Mouse (Mus musculus) kidney, postnatal 10 days (tissue): Measurements from ENCODE around the gene Phf20.

Source experiments
- DNase-seq: peaks from one replicate; pipeline ENCODE4 v3.0.0; 2021; ENCODE audit warnings: mixed read lengths

Phf20 gene

GRCm38 (mm10) chr2:156321538-156321937, 125.3 kb downstream of the Phf20 start:
- no peak for DNase-seq

GRCm38 (mm10) chr2:156324116-156324588, 127.9 kb downstream of the Phf20 start:
- peak; percentile 58 for DNase-seq

DNA sequence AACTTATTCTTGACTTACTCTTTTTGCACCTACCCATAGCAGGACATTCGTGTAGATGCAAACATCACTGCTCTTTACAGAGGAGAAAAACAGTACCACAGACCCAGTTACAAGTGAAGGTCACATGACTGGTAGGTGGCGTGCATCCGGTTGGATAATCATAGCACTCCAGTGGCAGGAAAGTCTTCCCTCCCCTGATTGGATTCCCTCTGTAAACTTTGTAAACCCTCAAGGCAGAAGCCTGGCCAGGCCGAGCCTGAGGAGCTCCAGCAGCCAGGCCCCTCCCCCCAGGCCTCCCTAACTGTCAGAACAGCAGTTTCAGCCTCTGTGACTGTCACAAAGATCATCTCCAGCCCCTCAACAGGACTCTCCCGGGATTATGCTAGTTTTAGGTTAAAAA, 128.4 kb downstream of the Phf20 start:
- DNase-seq: peak; percentile 74

- DNase-seq: no peak
These were observed 134.4 kb downstream of the Phf20 start for GRCm38 (mm10) chr2:156330681-156331080.

DNA sequence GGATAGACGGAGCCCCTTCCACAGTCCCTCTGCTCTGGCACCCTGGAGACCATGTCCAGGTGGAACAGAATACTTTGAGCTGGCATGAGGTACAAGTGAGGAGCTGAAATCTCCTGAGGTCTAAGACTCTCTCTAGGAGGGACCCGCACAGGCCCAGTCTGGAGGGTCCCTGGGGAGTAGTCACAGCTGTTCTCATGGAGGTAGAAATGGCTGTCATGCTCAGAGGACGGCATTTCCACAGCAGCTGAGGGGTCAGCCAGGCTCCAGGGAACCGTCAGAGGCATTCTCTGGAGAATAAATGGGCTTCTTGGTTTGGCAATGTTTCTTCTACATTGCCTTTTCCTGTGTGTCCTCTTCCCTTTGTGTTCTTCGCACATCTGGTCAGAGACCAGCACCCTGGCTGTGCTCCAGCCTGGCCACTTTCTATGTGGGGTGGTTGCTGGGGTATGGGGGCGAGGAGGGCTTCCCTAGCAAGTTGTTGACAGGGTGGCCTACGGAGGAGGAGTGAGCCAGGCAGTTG, 135.2 kb downstream of the Phf20 start:
- no peak for DNase-seq

GRCm38 (mm10) chr2:156340078-156340477, 143.8 kb downstream of the Phf20 start:
- DNase-seq: no peak

DNA sequence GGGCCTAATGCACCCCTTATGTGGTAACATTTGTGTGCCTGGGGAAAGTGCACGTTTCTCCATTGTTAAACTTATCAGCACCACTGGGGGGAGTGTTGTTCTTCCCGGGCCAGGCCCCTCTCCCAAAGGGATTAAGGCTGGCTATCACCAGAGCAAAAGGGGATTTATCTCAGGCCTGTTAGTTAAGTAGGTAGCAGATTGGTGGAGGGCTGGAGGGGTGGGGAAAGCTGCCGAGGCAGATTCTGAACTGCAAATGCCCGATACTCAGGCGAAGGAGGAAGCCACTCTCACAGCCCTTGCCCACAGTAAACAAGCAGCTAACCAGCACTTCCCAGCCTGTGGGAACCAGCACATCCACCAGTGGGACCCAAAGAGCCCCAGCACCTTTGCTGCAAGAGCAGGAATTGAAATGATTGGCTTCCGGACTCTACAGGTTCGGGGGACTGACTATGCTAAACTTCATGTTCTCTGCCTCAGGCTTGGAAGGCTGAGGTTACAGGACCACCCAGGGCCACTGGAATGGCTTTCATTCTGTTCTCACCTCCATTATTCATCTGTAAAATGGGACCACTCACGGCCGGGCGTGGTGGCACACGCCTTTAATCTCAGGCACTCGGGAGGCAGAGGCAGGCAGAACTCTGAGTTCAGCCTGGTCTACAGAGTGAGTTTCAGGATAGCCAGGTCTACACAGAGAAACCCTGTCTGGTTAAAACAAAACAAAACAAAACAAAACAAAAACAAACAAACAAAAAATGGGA, 148.7 kb downstream of the Phf20 start:
- DNase-seq: peak; percentile 61

GRCm38 (mm10) chr2:156348812-156349211, 152.5 kb downstream of the Phf20 start:
- DNase-seq: no peak

DNA sequence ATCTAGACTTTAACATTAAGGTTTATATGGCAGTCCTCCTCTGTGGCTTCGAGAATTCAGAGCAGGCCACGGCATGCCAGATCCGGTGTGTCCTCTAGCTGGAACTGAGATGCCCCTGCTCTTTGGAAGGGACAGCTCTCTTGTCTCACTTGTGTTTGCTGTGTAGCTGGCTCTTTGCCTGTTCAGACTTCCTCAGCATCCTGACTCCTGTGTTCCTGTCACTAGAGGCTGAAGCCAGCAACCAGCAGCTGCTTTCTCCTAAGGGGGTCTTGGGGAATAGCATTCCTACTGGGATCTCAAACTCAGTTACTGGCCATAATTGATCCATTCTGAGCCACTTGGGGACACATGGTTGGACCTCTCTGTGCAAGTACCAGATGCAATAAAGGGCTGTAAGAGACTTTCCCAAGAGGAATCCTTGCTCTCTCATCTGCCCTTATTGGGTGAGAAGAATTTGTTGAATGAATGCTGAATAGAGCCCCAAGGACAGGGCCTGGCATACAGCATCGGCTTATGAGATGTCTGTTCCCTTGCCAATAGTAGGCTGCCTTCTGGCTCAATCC, 153.1 kb downstream of the Phf20 start:
- peak; percentile 13 for DNase-seq

DNA sequence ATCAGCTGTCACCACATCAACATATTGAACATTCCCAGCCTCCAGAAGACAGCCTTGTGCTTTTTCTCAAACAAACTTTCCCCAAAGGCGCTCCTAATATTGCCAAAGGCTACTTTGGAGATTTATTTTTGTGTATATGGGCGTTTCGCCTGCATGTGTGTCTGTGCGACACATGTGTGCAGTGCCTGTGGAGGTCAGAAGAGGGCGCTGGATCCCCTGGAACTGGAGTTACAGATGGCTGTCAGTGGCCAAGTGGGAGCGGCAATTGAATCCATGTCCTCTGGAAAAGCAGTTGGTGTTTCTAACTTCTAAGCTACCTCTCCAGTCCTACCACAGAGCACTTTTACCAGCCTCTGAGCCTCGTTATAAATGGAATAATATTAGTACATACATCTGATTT, 155.0 kb downstream of the Phf20 start:
- DNase-seq: no peak

DNA sequence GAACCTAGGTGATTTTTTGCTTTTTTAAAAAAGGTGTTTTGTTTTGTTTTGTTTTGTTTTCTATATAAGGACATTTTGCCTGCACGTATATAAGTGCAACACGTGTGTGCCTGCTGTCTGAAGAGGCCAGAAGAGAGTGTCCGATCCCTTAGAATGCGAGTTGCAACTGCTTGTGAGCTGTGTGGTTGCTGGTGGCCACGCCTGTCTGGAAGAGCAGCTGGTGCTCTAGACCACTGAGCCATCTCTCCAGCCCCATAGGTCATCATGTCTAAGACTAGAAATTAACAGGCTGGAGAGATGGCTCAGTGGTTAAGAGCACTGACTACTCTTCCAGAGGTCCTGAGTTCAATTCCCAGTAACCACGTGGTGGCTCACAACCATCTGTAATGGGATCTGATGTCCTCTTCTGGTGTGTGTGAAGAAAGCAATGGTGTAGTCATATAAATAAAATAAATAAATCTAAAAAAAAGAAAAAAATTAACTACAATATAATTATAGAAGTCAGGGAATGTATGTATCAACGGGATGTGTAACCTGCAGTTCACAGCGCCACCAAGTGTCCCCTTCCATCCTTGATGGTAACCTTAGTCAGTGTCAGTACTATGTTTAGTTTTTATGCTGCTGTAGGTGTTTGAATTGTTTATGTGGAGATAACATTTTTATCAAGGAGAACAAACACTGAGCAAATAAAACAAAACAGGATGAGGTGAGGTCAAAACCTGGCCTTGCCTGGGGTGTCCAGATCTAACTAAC, 156.3 kb downstream of the Phf20 start:
- peak; percentile 33 for DNase-seq

- peak; percentile 60 for DNase-seq
These were observed 157.0 kb downstream of the Phf20 start for GRCm38 (mm10) chr2:156353265-156353692.

GRCm38 (mm10) chr2:156356031-156356430, 159.8 kb downstream of the Phf20 start:
- DNase-seq: peak; percentile 85
